Mouse (Mus musculus) neural tube, embryonic 12.5 days (tissue): ENCODE data around the gene Pfpl. TPM values are rescaled to one million over a fixed set of nuclear protein-coding genes. Genes with fewer than 3 reads are reported as not detected.
A peak's percentile ranks its signal among the peaks of the same experiment; 100 is the strongest.

ENCODE experiments used
- ATAC-seq: fragments of 200-750 bp; cut with Nextera tagmentation; 2 replicates; pipeline ENCODE4 v1.8.0; 2017; ENCODE audit warnings: low read depth, mild to moderate bottlenecking, moderate TSS enrichment, moderate library complexity; ENCODE audit not compliant: low FRiP score
- H3K27ac ChIP-seq: fragments of 300-500 bp; sonication (generic); 2 replicates; pipeline ENCODE4 v1.5.1; 2016
- H3K27me3 ChIP-seq: fragments of 300-500 bp; sonication (generic); replicated peaks from 2 replicates; pipeline ENCODE4 v1.6.1; 2016; ENCODE audit warnings: mild to moderate bottlenecking
- H3K36me3 ChIP-seq: fragments of 300-500 bp; sonication (generic); 2 replicates; pipeline ENCODE4 v1.6.1; 2016; ENCODE audit warnings: mild to moderate bottlenecking
- H3K4me1 ChIP-seq: fragments of 300-500 bp; sonication (generic); 2 replicates; pipeline ENCODE4 v1.6.1; 2016
- H3K4me2 ChIP-seq: fragments of 300-500 bp; sonication (generic); replicated peaks from 2 replicates; pipeline ENCODE4 v1.6.1; 2016; ENCODE audit warnings: mild to moderate bottlenecking
- H3K4me3 ChIP-seq: fragments of 300-500 bp; sonication (generic); 2 replicates; pipeline ENCODE4 v1.5.1; 2016
- H3K9ac ChIP-seq: fragments of 300-500 bp; sonication (generic); 2 replicates; pipeline ENCODE4 v1.6.1; 2016; ENCODE audit warnings: mild to moderate bottlenecking
- H3K9me3 ChIP-seq: fragments of 300-500 bp; sonication (generic); 2 replicates; pipeline ENCODE4 v1.6.1; 2016; ENCODE audit warnings: mild to moderate bottlenecking
- WGBS: fragments of 180-500 bp; shearing (Covaris S2); methylation state at CpG from one replicate; pipeline ENCODE4 v1.1.7; 2016; 5-methylcytosine and 5-hydroxymethylcytosine counted together
- polyA plus RNA-seq: library from polyadenylated mRNA; unstranded; fragments of >200 nt; fragmentation: Nextera tagmentation; extraction: Ambion mirVana; gene quantifications from 2 replicates; pipeline ENCODE4 v1.2.1, GENCODE M21; 2016

Pfpl gene
- polyA plus RNA-seq: not detected in 2 replicates

DNA sequence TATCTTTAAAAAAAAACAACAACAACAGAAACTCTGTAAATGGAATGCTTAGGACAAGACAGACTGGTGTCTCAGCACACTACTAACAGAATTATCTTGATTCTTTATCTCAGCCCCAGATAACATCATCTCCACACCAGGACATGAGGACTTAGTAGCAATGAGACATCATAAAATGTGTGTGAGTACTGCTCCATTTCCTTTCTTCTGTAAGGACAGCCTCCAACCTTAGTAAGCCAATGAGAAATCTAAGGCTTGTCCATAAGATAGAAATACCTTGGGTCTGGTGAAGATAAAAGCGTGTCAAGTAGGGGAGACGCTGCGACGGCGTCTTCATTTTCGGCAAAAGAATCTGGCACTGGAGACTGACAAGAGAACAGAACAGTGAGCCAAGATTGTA, at the start of gene Pfpl:
Gene Pfpl, plus strand, starts transcription at position 301 of the 400 bp plus-strand sequence.
- no peaks in the 10 kb centered on the region for H3K4me1 ChIP-seq
- H3K9me3 ChIP-seq: no peaks in the 10 kb centered on the region
- no peaks in the 10 kb centered on the region for H3K27me3 ChIP-seq
- H3K4me2 ChIP-seq: no peak within 1 kb of the TSS
- H3K36me3 ChIP-seq: no peaks in the 10 kb centered on the region
- 92% methylated on average over 6 of the region's 6 CpGs for WGBS
- no peak within 1 kb of the TSS for H3K4me3 ChIP-seq
- H3K27ac ChIP-seq: no peak within 1 kb of the TSS
- ATAC-seq: no peak
- H3K9ac ChIP-seq: no peak within 1 kb of the TSS

DNA sequence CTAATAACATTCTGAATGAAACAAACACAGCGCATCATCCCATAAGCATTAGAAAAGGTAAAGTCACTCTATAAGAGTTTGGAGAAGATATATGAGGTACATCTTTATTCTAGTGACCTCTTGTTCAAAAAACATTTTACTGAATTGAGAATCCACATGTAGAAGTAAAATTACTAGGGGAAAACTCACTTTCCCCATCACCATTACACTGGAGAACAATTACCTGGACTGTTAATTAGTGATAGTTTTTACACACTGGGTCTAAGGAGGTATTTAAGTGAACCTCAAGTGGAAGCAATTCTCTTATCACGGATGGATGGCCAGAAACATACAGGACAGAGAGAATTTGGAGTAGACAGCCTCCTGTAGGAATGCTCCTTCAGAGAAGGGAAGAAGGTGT, 40.7 kb upstream of the Pfpl start, which contains the start of gene Olfr1440:
Gene Olfr1440, plus strand, starts transcription at position 301 of the 400 bp plus-strand sequence.
- Histone ChIP-seq H3K27me3 (no peaks in the 10 kb centered on the region), H3K9me3 (no peaks in the 10 kb centered on the region), H3K9ac (no peak within 1 kb of the TSS), H3K27ac (no peak within 1 kb of the TSS), H3K4me1 (no peaks in the 10 kb centered on the region), H3K4me2 (no peak within 1 kb of the TSS), H3K4me3 (no peak within 1 kb of the TSS), H3K36me3 (no peaks in the 10 kb centered on the region)
- ATAC-seq: no peak
- WGBS: 79% methylated on average over 2 of the region's 2 CpGs

DNA sequence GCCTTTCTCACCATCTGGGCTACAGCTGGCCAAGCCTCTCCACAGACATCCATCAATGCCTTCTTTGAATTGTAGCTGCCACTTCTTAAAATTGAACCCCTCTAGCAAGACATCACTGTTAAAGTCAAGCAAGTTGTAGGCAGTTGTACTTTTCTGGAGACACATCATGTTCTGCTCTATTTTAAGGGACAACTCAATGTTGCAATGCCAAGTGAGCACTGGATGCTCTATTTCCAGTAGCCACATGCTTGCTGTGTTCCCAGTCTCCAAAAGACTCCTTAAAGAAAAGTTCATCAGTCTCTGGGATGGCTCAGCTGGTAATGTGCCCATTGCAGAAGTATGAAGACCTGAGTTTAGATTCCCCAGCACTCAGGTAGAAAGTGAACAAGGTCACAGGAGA, 14.0 kb upstream of the Pfpl start:
- Histone ChIP-seq H3K9me3 (no peaks in the 10 kb centered on the region), H3K27me3 (no peaks in the 10 kb centered on the region), H3K4me1 (no peaks in the 10 kb centered on the region), H3K9ac (no peak overlapping the region), H3K4me2 (no peak overlapping the region), H3K4me3 (no peak overlapping the region), H3K36me3 (no peaks in the 10 kb centered on the region), H3K27ac (no peak overlapping the region)
- no peak for ATAC-seq

DNA sequence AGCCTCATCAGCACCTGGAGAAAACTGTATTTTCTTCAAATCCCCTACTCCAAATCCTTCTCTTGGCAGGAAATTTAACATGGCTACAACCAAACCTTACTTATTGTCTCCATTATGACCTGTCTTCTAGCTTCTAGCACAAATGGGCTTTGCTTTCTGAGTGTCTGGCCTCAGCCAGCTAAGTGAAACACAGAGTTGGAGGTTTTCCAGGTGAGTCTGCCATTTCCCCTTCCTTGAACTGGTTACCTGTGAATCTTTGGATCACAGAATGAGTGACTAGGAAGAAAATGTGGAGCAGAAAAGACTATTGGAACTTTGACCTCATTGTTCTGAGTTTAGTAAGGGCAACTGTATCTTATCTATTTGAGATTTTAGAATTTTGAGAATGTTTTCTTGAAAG, 10.3 kb upstream of the Pfpl start, which contains the start of gene Olfr1441:
Gene Olfr1441, plus strand, starts transcription at position 73 of the 400 bp plus-strand sequence.
- no peak for ATAC-seq

DNA sequence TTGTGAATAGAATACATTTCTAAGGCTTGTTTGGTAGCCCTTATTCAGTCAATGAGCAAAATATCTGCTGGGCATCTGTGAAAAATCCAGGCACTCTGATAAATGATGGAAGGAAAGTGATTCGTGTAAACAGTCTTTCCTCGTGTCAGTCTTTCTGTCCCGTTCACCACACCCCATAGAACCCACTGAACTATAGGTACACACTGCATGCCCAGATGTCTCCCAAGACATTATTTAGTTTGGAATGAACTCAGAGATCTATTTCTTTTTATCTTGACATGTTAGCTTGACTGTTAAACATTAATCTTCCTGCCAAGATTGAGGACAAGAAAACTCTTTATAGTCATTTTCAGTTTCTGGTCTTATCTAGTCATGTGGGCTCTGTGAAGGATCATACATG, 9.4 kb upstream of the Pfpl start:
- 88% methylated on average over 3 of the region's 3 CpGs for WGBS
- Histone ChIP-seq H3K27ac (no peak overlapping the region), H3K4me1 (no peaks in the 10 kb centered on the region), H3K9ac (no peak overlapping the region), H3K4me2 (no peak overlapping the region), H3K9me3 (no peaks in the 10 kb centered on the region), H3K4me3 (no peak overlapping the region), H3K27me3 (no peaks in the 10 kb centered on the region), H3K36me3 (no peaks in the 10 kb centered on the region)
- ATAC-seq: no peak

More for the DNA sequence above, 10.3 kb upstream of the Pfpl start, which contains the start of gene Olfr1441:
- Histone ChIP-seq H3K4me2 (no peak within 1 kb of the TSS), H3K4me1 (no peaks in the 10 kb centered on the region), H3K9ac (no peak within 1 kb of the TSS), H3K27me3 (no peaks in the 10 kb centered on the region), H3K36me3 (no peaks in the 10 kb centered on the region), H3K9me3 (no peaks in the 10 kb centered on the region), H3K4me3 (no peak within 1 kb of the TSS), H3K27ac (no peak within 1 kb of the TSS)

DNA sequence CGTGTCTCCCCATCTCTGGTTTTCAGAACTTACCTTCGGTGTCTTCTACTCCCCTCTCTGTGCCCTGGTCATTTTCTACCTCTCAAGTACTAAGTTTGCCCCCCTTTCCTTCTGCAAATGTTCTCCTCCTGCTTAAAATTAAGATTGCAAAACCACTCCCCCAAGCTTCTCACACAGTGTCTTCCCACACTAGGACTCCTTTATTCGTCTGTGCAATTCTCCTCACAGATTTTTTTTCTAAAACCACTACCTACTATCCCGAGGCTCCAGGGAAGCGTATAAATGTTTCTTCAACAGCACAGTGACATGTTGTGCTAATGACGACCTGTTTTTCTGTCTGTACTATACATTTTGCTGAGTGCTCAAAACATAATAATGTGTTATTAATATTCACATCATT, 7.2 kb upstream of the Pfpl start:
- H3K4me1 ChIP-seq: no peaks in the 10 kb centered on the region
- WGBS: 80% methylated on average over 6 of the region's 6 CpGs

DNA sequence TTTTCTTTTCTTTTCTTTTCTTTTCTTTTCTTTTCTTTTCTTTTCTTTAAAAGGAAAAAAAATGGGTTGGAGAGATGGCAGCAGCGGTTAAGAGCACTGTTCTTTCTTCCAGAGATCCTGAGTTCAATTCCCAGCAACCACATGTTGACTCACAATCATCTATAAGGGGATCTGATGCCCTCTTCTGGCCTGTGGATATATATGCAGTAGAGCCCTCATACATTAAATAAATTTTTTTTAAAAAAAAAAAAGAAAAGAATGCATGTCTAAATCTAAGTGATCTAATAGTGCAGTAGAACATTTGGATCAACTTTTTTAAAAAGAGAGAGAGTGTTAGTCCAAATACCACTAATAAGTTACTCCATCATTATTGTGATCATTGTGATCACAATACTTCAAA, 6.0 kb upstream of the Pfpl start:
- no peak overlapping the region for H3K27ac ChIP-seq
- 93% methylated on average over 1 of the region's 1 CpGs for WGBS
- no peaks in the 10 kb centered on the region for H3K9me3 ChIP-seq
- no peaks in the 10 kb centered on the region for H3K27me3 ChIP-seq
- H3K4me3 ChIP-seq: no peak overlapping the region
- no peaks in the 10 kb centered on the region for H3K4me1 ChIP-seq
- no peak overlapping the region for H3K9ac ChIP-seq
- no peaks in the 10 kb centered on the region for H3K36me3 ChIP-seq
- no peak overlapping the region for H3K4me2 ChIP-seq
- no peak for ATAC-seq

More for the DNA sequence above, 7.2 kb upstream of the Pfpl start:
- no peak overlapping the region for H3K4me3 ChIP-seq
- H3K36me3 ChIP-seq: no peaks in the 10 kb centered on the region
- no peak for ATAC-seq
- no peak overlapping the region for H3K9ac ChIP-seq
- H3K27ac ChIP-seq: no peak overlapping the region
- H3K4me2 ChIP-seq: no peak overlapping the region
- no peaks in the 10 kb centered on the region for H3K9me3 ChIP-seq
- no peaks in the 10 kb centered on the region for H3K27me3 ChIP-seq

DNA sequence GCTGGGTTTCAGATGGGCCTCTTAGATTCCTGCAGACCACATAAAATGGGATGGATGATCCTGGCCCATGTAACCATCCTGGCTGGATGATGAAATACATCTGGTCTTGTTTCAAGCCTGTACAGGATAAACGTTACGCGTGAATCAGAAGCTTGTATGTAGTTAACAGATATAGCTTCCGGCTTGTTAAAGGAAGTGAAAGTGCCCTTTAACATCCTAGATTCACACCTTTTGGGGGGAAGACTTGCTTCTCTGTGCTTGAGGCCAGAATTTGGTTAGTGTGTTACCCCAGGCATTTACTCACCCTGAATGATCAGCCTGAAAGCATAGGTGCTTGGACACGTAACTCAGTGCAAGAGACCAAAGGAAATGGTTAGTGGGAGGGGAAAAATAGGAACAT, 604 bp upstream of the Pfpl start:
- Histone ChIP-seq H3K4me2 (no peak overlapping the region), H3K27me3 (no peaks in the 10 kb centered on the region), H3K9ac (no peak overlapping the region), H3K9me3 (no peaks in the 10 kb centered on the region), H3K4me1 (no peaks in the 10 kb centered on the region), H3K27ac (no peak overlapping the region), H3K4me3 (no peak overlapping the region), H3K36me3 (no peaks in the 10 kb centered on the region)
- 91% methylated on average over 5 of the region's 5 CpGs for WGBS
- no peak for ATAC-seq

DNA sequence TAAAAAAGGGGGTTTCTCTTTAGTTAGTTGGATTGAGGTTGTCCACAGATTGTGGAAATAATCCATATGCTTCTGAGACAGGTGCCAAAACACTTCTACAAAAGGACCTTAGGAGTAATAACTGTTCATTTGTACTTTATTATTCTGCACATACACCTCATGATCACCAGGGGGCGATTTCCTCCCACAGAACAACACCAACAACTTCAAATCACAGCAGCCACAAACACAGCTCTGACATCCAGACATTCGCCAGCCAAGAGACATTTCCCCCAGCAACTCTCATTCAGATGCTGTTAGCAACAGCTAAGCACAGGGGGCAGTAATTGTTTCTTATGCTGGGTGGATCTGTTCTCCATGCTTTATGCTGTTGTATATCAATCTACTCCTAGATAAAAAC, 5.3 kb downstream of the Pfpl start:
- H3K4me1 ChIP-seq: no peaks in the 10 kb centered on the region
- 12% methylated on average over 2 of the region's 2 CpGs for WGBS
- H3K27me3 ChIP-seq: no peaks in the 10 kb centered on the region
- H3K4me2 ChIP-seq: no peak overlapping the region
- ATAC-seq: peak; percentile 44; the same call in 1 of the 2 replicates
- H3K9me3 ChIP-seq: no peaks in the 10 kb centered on the region
- no peak overlapping the region for H3K4me3 ChIP-seq
- H3K27ac ChIP-seq: no peak overlapping the region
- H3K36me3 ChIP-seq: no peaks in the 10 kb centered on the region
- no peak overlapping the region for H3K9ac ChIP-seq

DNA sequence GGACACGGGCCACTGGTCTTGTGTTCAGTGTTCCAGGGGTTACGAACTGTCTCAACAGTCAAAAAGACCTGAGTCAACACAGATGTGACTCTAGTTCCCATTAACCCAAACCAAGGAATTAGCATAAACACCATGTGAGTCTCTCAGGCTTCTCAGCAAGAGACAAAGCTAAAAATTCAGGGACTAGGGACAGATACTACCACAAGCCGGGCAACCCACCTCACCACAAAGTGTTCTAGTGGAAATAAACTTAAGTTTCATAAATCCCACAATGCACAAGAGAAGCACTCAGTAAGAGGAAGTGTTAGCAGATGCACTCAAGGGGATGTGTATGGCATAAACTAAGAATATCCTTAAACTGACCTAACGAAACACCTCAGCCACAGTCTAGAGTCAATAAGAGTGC, 7.3 kb downstream of the Pfpl start:
- Histone ChIP-seq H3K4me3 (no peak overlapping the region), H3K36me3 (no peaks in the 10 kb centered on the region), H3K9ac (no peak overlapping the region), H3K9me3 (no peaks in the 10 kb centered on the region), H3K27me3 (no peaks in the 10 kb centered on the region), H3K27ac (no peak overlapping the region), H3K4me1 (no peaks in the 10 kb centered on the region), H3K4me2 (no peak overlapping the region)
- no peak for ATAC-seq
- WGBS: 82% methylated on average over 4 of the region's 4 CpGs

DNA sequence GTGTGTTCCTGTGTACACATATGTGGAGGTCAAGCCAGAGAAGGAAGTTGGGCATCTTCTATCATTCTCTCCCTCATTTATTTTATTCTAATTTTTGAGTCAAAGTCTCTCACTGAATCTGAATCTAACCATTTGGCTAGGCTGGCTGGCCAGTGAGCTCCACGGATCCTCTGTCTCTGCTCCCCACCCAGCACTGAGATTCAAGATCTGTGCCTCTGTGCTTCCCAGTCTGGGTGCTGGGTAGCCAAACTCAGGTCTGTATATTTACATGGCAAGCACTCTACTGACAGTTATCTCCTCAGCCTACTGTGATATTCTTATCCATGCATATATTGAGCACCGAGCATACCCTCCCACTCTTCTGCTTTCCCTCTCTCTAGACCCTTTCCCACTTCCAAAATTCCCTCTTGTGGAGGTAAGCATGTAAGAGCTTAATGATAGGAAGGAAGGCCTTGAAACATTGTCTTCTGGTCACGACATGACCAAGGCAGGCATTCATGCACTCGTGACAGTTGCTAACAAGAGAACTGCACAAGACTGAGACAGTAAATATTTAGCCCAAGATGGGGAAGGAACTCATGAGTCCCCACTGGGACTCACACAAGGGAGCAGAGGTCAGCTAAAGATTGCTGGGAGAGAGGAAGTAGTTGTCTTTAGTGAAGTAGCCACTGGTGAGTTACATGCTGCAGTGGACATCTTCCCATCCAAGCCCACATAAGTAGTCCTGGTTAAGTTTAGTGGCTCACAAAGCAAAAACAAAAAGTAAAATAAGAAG, 8.2 kb downstream of the Pfpl start:
- no peak for ATAC-seq
- WGBS: 86% methylated on average over 4 of the region's 4 CpGs
- H3K27ac ChIP-seq: no peak overlapping the region

DNA sequence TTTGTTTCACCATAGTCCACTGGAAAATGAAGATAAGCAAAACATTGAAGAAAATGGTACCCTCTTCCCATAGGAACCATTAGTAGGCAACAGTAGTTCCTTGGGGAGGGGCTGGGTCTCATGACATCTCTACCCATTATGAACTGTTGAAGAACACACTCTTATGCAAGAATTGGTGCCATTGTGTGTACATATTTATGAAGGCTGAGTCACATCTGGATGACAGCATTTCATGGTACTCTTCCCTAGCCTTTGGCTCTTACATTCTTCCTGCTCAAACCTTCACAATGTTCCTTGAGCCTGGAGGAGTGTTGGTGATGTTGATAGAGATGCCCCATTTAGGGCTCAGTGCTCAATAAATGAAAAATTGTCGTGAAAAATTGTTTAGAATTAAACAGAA, 11.9 kb downstream of the Pfpl start:
- H3K4me3 ChIP-seq: no peak overlapping the region
- ATAC-seq: no peak
- H3K27me3 ChIP-seq: no peaks in the 10 kb centered on the region
- H3K27ac ChIP-seq: no peak overlapping the region
- 59% methylated on average over 1 of the region's 1 CpGs for WGBS
- H3K9ac ChIP-seq: no peak overlapping the region
- H3K4me1 ChIP-seq: no peaks in the 10 kb centered on the region
- no peak overlapping the region for H3K4me2 ChIP-seq
- no peaks in the 10 kb centered on the region for H3K9me3 ChIP-seq
- H3K36me3 ChIP-seq: no peaks in the 10 kb centered on the region

More for the DNA sequence above, 8.2 kb downstream of the Pfpl start:
- Histone ChIP-seq H3K4me2 (no peak overlapping the region), H3K9ac (no peak overlapping the region), H3K4me1 (no peaks in the 10 kb centered on the region), H3K36me3 (no peaks in the 10 kb centered on the region), H3K9me3 (no peaks in the 10 kb centered on the region), H3K4me3 (no peak overlapping the region), H3K27me3 (no peaks in the 10 kb centered on the region)

DNA sequence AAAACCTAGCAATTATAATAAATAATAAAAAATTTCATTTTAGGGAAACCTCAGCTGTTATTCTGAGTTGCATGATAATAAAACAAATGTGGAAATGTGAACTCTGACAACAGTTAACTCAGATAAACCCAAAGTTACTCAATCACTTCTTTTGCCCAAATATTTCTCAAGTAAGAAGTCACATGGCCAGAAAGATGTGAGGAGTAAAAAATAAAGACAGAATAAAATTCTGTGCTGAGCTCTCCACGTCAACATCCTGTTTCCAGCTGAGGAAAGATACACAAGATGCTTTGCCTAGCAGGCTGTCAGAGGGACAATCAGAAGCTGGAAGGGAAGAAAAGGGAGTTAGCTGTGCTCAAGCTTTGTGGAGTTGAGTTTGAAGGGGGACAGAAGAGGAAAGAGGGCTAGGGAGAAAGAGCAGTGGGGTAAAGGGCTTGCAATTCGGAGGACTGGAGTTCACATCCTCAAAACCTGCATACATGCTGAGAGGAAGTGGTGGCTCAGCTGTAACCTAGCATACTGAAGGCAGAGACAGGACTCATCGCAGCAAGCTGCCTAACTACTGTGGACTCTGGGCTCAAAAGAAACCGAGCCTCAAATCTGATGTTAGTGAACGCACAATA, 12.5 kb downstream of the Pfpl start:
- no peak overlapping the region for H3K9ac ChIP-seq
- no peak overlapping the region for H3K27ac ChIP-seq
- 69% methylated on average over 5 of the region's 5 CpGs for WGBS
- H3K27me3 ChIP-seq: no peaks in the 10 kb centered on the region
- H3K9me3 ChIP-seq: no peaks in the 10 kb centered on the region
- H3K4me1 ChIP-seq: no peaks in the 10 kb centered on the region
- no peak overlapping the region for H3K4me2 ChIP-seq
- H3K4me3 ChIP-seq: no peak overlapping the region
- no peak for ATAC-seq
- no peaks in the 10 kb centered on the region for H3K36me3 ChIP-seq
